Mouse (Mus musculus) intestine, embryonic 15.5 days (tissue): Measurements from ENCODE around the gene Map3k12. TPM values are rescaled to one million over a fixed set of nuclear protein-coding genes. Genes with fewer than 3 reads are reported as not detected.

ENCODE experiments used
- ATAC-seq: fragments of 200-750 bp; cut with Nextera tagmentation; 2 replicates; pipeline ENCODE4 v1.8.0; 2017; ENCODE audit warnings: moderate TSS enrichment, moderate library complexity
- H3K27ac ChIP-seq: fragments of 300-500 bp; sonication (generic); 2 replicates; pipeline ENCODE4 v1.5.1; 2015; ENCODE audit warnings: mild to moderate bottlenecking, inconsistent platforms
- H3K27me3 ChIP-seq: fragments of 300-500 bp; sonication (generic); replicated peaks from 2 replicates; pipeline ENCODE4 v1.6.1; 2015; ENCODE audit warnings: inconsistent platforms
- H3K36me3 ChIP-seq: fragments of 300-500 bp; sonication (generic); 2 replicates; pipeline ENCODE4 v1.6.1; 2015; ENCODE audit warnings: inconsistent platforms
- H3K4me1 ChIP-seq: fragments of 300-500 bp; sonication (generic); replicated peaks from 2 replicates; pipeline ENCODE4 v1.6.1; 2015; ENCODE audit warnings: inconsistent platforms
- H3K4me2 ChIP-seq: fragments of 300-500 bp; sonication (generic); replicated peaks from 2 replicates; pipeline ENCODE4 v1.6.1; 2015; ENCODE audit warnings: mild to moderate bottlenecking, inconsistent platforms
- H3K4me3 ChIP-seq: fragments of 300-500 bp; sonication (generic); replicated peaks from 2 replicates; pipeline ENCODE4 v1.5.1; 2015; ENCODE audit warnings: inconsistent platforms
- H3K9ac ChIP-seq: fragments of 300-500 bp; sonication (generic); 2 replicates; pipeline ENCODE4 v1.6.1; 2015; ENCODE audit warnings: inconsistent platforms
- H3K9me3 ChIP-seq: fragments of 300-500 bp; sonication (generic); 2 replicates; pipeline ENCODE4 v1.6.1; 2016; ENCODE audit warnings: inconsistent platforms
- WGBS: fragments of 180-500 bp; shearing (Covaris S2); methylation state at CpG from one replicate; pipeline ENCODE4 v1.1.7; 2015; 5-methylcytosine and 5-hydroxymethylcytosine counted together
- polyA plus RNA-seq: library from polyadenylated mRNA; unstranded; fragments of >200 nt; fragmentation: Nextera tagmentation; extraction: Ambion mirVana; gene quantifications from 2 replicates; pipeline ENCODE4 v1.2.1, GENCODE M21; 2015

The Map3k12 gene
- polyA plus RNA-seq = 10.8 and 11.0 TPM in 2 replicates

DNA sequence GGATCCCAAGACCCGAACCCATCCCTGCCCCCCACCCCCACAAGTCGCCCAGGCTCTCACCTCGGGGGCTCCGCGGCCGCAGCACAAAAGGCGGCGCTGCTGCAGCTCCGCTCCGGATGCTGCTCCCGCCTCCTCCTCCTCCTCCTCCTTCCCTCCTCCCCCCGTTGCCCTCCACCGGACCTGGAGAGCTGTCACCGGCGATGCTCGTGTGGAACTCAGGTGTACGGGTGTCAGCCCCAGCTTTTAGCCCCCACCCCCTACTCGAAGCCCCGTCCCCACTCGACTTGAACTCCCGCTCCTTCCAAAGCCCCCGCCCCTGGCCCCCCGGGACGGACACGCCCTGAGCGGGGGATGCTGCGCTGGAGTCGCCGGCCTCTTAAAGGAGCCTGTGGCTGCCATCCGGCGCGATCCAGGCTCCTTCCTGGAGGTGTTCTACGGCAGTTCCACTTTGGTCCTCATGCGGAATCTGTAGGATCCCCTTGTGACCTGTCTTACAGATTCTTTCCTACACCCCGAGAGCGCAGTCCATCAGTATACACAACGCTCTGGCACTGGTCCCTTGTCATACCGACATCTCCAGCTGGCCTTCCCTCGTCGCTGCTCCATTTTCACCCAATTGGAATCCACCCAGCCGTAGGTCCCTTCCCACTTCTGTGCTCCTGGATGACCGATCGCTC is at the start of gene Map3k12:
Gene Map3k12, minus strand, starts transcription at position 337 of the 677 bp plus-strand sequence.
- WGBS = under 1% methylated on average over 43 of the region's 43 CpGs
- Histone ChIP-seq H3K27me3 (no peaks in the 10 kb centered on the region), H3K4me3 (peak within 1 kb of the TSS; percentile 68), H3K9me3 (no peaks in the 10 kb centered on the region), H3K4me1 (peaks cover 29% of the 10 kb centered on the region), H3K4me2 (peak within 1 kb of the TSS; percentile 94), H3K36me3 (0 out of 2 replicates have a peak, but pooled peaks cover 6% of the 10 kb centered on the region), H3K9ac (peak within 1 kb of the TSS; percentile 64), H3K27ac (peak within 1 kb of the TSS; percentile 99)
- ATAC-seq = 0 out of 2 replicates have a peak, but pooled peaks have one; percentile 5

GRCm38 (mm10) chr15:102563681-102564080 is 46.8 kb upstream of the Map3k12 start:
- WGBS = 86% methylated on average over 5 of the region's 5 CpGs
- Histone ChIP-seq H3K27me3 (no peaks in the 10 kb centered on the region), H3K4me3 (no peak overlapping the region), H3K36me3 (peaks cover 5% of the 10 kb centered on the region; the same call in 1 of the 2 replicates), H3K4me2 (no peak overlapping the region), H3K9me3 (no peaks in the 10 kb centered on the region), H3K9ac (no peak overlapping the region), H3K4me1 (no peaks in the 10 kb centered on the region), H3K27ac (no peak overlapping the region)
- ATAC-seq = no peak

- WGBS = 64% methylated on average over 3 of the region's 3 CpGs
- H3K27me3 ChIP-seq = no peaks in the 10 kb centered on the region
- peaks cover 5% of the 10 kb centered on the region; the same call in 1 of the 2 replicates for H3K36me3 ChIP-seq
- no peaks in the 10 kb centered on the region for H3K9me3 ChIP-seq
- H3K27ac ChIP-seq = no peak overlapping the region
- no peak for ATAC-seq
- H3K9ac ChIP-seq = no peak overlapping the region
- H3K4me2 ChIP-seq = no peak overlapping the region
- H3K4me3 ChIP-seq = no peak overlapping the region
- H3K4me1 ChIP-seq = no peaks in the 10 kb centered on the region
Measured at GRCm38 (mm10) chr15:102563061-102563460, 46.2 kb upstream of the Map3k12 start.

DNA sequence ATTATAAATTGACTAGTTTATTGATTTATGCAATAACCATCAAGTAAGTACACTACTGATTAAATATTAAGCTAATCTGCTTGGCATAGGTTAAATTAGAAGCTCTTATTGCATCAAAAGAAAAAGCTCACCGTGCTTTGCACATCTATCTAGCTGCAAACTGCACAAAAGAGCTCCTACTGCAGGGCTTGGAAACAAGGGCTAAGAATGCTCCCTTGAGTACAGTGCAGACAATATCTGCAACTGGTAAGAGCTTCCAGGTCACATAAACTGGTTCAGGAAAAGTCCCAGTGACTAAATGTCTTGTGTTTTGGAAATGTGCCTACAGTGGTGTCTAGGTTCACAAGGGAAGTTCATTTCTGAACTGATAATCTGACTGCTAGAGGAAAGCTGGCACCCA is 45.6 kb upstream of the Map3k12 start:
- WGBS = 76% methylated on average over 1 of the region's 1 CpGs
- Histone ChIP-seq H3K4me2 (no peak overlapping the region), H3K9ac (no peak overlapping the region), H3K4me3 (no peak overlapping the region), H3K4me1 (no peaks in the 10 kb centered on the region), H3K27me3 (no peaks in the 10 kb centered on the region), H3K9me3 (no peaks in the 10 kb centered on the region), H3K27ac (no peak overlapping the region), H3K36me3 (peaks cover 5% of the 10 kb centered on the region; the same call in 1 of the 2 replicates)
- ATAC-seq = no peak

DNA sequence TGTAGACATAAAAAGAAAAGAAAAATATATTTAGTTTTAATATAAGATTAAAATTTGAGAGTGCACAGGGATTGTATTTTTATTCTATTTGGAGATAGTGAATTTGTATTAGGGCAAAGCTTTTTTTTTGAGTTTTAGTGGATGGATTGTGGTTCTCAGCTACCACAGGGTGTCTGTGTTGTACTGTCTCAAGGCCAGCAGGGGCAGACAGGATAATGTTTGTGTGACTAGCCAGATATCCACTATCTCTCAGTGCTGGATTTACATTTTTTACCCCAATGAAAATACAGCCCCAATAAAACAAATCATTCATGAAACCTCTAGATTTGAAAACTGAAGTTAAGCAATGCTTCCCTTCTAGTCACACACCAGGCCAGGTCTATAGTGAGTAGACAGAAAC is 40.7 kb upstream of the Map3k12 start:
- H3K9ac ChIP-seq = no peak overlapping the region
- no peak overlapping the region for H3K4me2 ChIP-seq
- H3K27me3 ChIP-seq = no peaks in the 10 kb centered on the region
- peaks cover 12% of the 10 kb centered on the region; the same call in 1 of the 2 replicates for H3K36me3 ChIP-seq
- H3K4me3 ChIP-seq = no peak overlapping the region
- H3K4me1 ChIP-seq = no peaks in the 10 kb centered on the region
- no peak overlapping the region for H3K27ac ChIP-seq
- no peaks in the 10 kb centered on the region for H3K9me3 ChIP-seq
- no peak for ATAC-seq

DNA sequence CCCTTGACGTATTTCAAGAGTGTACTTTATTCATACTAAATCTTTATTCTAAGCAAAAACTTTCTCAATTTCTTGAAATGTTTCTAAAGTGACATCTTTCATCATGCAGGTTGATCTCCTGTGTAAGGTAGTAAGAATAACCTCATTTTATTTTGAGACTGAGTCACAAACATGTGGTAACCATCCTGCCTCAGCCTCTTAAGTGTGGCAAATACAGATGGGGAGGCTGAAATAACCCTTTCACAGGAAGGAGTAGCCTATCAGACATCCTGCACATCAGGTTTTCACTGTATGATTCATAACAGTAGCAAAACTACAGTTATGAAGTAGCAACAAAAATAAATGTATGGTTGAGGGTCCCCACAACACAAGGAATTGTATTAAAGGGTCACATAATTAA is 38.7 kb upstream of the Map3k12 start:
- Histone ChIP-seq H3K27me3 (no peaks in the 10 kb centered on the region), H3K27ac (no peak overlapping the region), H3K4me3 (no peak overlapping the region), H3K4me1 (no peaks in the 10 kb centered on the region), H3K36me3 (peaks cover 18% of the 10 kb centered on the region; the same call in 1 of the 2 replicates), H3K9ac (no peak overlapping the region), H3K4me2 (no peak overlapping the region), H3K9me3 (no peaks in the 10 kb centered on the region)
- 95% methylated on average over 1 of the region's 1 CpGs for WGBS
- no peak for ATAC-seq

DNA sequence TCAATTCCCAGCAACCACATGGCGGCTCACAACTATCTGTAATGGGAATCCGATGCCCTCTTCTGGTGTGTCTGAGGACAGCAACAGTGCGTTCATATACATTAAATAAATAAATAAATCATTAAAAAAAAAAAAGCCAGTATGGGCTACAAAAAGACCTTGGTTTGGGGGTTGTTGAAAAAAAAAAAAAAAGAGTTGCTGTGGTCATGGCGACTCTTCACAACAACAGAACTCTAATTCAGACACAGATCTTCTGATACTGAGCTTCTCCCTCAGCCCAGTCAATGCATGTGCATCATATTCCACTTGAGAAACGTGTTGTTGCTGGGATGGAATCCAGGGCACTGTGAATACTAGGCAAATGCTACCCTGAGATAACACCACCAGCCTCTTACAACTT is 35.7 kb upstream of the Map3k12 start:
- 93% methylated on average over 5 of the region's 5 CpGs for WGBS
- Histone ChIP-seq H3K9ac (no peak overlapping the region), H3K4me3 (no peak overlapping the region), H3K4me2 (no peak overlapping the region), H3K4me1 (no peaks in the 10 kb centered on the region), H3K9me3 (no peaks in the 10 kb centered on the region), H3K36me3 (peaks cover 18% of the 10 kb centered on the region; the same call in 1 of the 2 replicates), H3K27me3 (no peaks in the 10 kb centered on the region), H3K27ac (no peak overlapping the region)
- no peak for ATAC-seq

- Histone ChIP-seq H3K36me3 (peaks cover 21% of the 10 kb centered on the region), H3K9me3 (no peaks in the 10 kb centered on the region), H3K27me3 (no peaks in the 10 kb centered on the region), H3K4me3 (no peak overlapping the region), H3K27ac (no peak overlapping the region), H3K4me1 (no peaks in the 10 kb centered on the region), H3K4me2 (no peak overlapping the region), H3K9ac (no peak overlapping the region)
- ATAC-seq = no peak
- WGBS = 97% methylated on average over 3 of the region's 3 CpGs
Measured at GRCm38 (mm10) chr15:102547478-102547877, 30.6 kb upstream of the Map3k12 start.

DNA sequence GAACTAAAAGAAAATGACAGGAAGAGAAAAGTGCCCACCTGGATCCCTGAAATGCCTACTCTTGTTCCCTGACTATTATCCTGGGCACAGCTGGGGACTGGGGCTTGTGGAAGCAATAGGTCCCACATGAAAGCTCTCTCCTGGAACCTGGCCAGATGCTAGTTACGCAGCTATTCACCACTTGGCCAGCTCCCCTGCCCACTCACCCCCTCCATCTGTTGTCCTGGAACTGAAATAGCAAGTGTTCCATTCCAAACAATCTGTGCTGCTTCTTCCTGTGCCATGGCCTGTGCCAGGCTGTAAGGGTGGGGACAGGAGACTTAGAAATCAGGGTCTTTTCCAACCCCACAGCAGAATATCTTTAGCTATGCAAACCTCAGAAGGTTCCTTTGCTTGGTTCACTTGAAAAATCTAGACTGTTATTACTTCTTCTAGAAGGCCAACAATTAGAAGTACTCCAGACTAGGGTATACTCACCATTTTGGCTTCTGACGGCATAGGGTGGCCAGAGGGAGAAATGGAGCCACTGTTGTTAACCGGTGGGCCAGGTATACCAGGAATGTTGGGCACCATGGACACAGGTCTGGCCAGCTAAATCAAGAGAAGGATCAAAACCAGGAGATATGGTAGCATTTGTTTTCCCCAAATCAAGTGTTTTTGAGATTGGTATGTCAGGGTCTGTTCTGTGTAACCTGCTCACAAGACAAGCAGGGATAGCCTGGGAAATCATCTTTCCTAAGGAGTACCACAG is 30.0 kb upstream of the Map3k12 start:
- H3K27ac ChIP-seq = no peak overlapping the region
- H3K4me2 ChIP-seq = no peak overlapping the region
- H3K27me3 ChIP-seq = no peaks in the 10 kb centered on the region
- no peak for ATAC-seq
- peaks cover 18% of the 10 kb centered on the region for H3K36me3 ChIP-seq
- no peak overlapping the region for H3K4me3 ChIP-seq
- 87% methylated on average over 3 of the region's 3 CpGs for WGBS
- no peak overlapping the region for H3K9ac ChIP-seq
- no peaks in the 10 kb centered on the region for H3K4me1 ChIP-seq
- H3K9me3 ChIP-seq = no peaks in the 10 kb centered on the region

GRCm38 (mm10) chr15:102546246-102546645 is 29.4 kb upstream of the Map3k12 start:
- Histone ChIP-seq H3K9me3 (no peaks in the 10 kb centered on the region), H3K9ac (no peak overlapping the region), H3K4me2 (no peak overlapping the region), H3K4me3 (no peak overlapping the region), H3K4me1 (no peaks in the 10 kb centered on the region), H3K27ac (no peak overlapping the region), H3K36me3 (peaks cover 18% of the 10 kb centered on the region), H3K27me3 (no peaks in the 10 kb centered on the region)
- 96% methylated on average over 3 of the region's 3 CpGs for WGBS
- no peak for ATAC-seq

- no peak overlapping the region for H3K4me2 ChIP-seq
Measured at GRCm38 (mm10) chr15:102544801-102545200, 27.9 kb upstream of the Map3k12 start.

DNA sequence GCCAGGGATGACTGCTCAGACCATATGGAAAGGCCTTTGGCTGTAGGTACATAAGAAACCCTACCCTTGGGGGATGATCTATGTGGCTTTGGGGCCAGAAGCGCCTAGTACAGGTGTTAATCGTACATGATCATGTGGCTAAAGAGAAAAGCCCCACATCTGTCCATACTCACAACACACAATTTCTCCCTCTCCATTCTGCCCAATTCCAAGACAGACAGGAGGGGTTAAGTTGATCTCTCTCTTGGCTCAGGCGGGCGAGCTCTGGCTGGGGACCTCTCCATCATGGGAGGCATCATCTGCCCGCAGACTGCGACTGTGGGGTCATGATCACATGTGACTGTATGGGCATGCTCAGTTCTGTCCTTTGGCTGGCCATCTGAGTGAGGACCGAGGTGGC is 17.1 kb upstream of the Map3k12 start:
- Histone ChIP-seq H3K9ac (no peak overlapping the region), H3K4me2 (no peak overlapping the region), H3K4me1 (no peaks in the 10 kb centered on the region), H3K36me3 (peaks cover 32% of the 10 kb centered on the region), H3K4me3 (no peak overlapping the region), H3K27ac (no peak overlapping the region), H3K9me3 (no peaks in the 10 kb centered on the region), H3K27me3 (no peaks in the 10 kb centered on the region)
- 93% methylated on average over 7 of the region's 7 CpGs for WGBS
- no peak for ATAC-seq

More at GRCm38 (mm10) chr15:102544801-102545200, 27.9 kb upstream of the Map3k12 start:
- no peak overlapping the region for H3K4me3 ChIP-seq
- no peak overlapping the region for H3K9ac ChIP-seq
- no peaks in the 10 kb centered on the region for H3K27me3 ChIP-seq
- no peak for ATAC-seq
- no peak overlapping the region for H3K27ac ChIP-seq
- H3K36me3 ChIP-seq = peaks cover 18% of the 10 kb centered on the region
- no peaks in the 10 kb centered on the region for H3K9me3 ChIP-seq
- no peaks in the 10 kb centered on the region for H3K4me1 ChIP-seq
- WGBS = 91% methylated on average over 4 of the region's 4 CpGs
